Mouse (Mus musculus): Measurements from ENCODE around the gene Ttll7.
A peak's percentile ranks its signal among the peaks of the same experiment; 100 is the strongest.

Ttll7 gene

GRCm38 (mm10) chr3:146913107-146913506 is 60.9 kb downstream of the Ttll7 start:
- DNase-seq (ENCODE audit: low spot score in 2 of 2) = no peak

GRCm38 (mm10) chr3:146914798-146915197 is 62.6 kb downstream of the Ttll7 start:
- DNase-seq (ENCODE audit: low spot score in 2 of 2) = peak; percentile 37 to 81

- DNase-seq (ENCODE audit: low spot score in 2 of 2) = no peak
Observed at GRCm38 (mm10) chr3:146917891-146918290, 65.7 kb downstream of the Ttll7 start.

- no peak for DNase-seq (ENCODE audit: low spot score in 2 of 2)
Observed at GRCm38 (mm10) chr3:146918323-146918722, 66.2 kb downstream of the Ttll7 start.

- DNase-seq (ENCODE audit: low spot score in 2 of 2) = no peak
Observed at GRCm38 (mm10) chr3:146927311-146928015, 75.3 kb downstream of the Ttll7 start.

GRCm38 (mm10) chr3:146928141-146928540 is 76.0 kb downstream of the Ttll7 start:
- no peak for DNase-seq (ENCODE audit: low spot score in 2 of 2)

- no peak for DNase-seq (ENCODE audit: low spot score in 2 of 2)
Observed at GRCm38 (mm10) chr3:146929011-146929410, 76.8 kb downstream of the Ttll7 start.

- no peak for DNase-seq (ENCODE audit: low spot score in 2 of 2)
Observed at GRCm38 (mm10) chr3:146931190-146931589, 79.0 kb downstream of the Ttll7 start.

GRCm38 (mm10) chr3:146932506-146932905 is 80.3 kb downstream of the Ttll7 start:
- DNase-seq (ENCODE audit: low spot score in 2 of 2) = no peak

- DNase-seq (ENCODE audit: low spot score in 2 of 2) = no peak
Observed at GRCm38 (mm10) chr3:146936888-146937287, 84.7 kb downstream of the Ttll7 start.

GRCm38 (mm10) chr3:146939391-146940250 is 87.5 kb downstream of the Ttll7 start:
- no peak for DNase-seq (ENCODE audit: low spot score in 2 of 2)

- DNase-seq (ENCODE audit: low spot score in 2 of 2) = no peak
Observed at GRCm38 (mm10) chr3:146943101-146943500, 90.9 kb downstream of the Ttll7 start.

GRCm38 (mm10) chr3:146945342-146945741 is 93.2 kb downstream of the Ttll7 start:
- no peak for DNase-seq (ENCODE audit: low spot score in 2 of 2)

GRCm38 (mm10) chr3:146945887-146946286 is 93.7 kb downstream of the Ttll7 start:
- peak; percentile 35 to 63 for DNase-seq (ENCODE audit: low spot score in 2 of 2)

- DNase-seq (ENCODE audit: low spot score in 2 of 2) = no peak
Observed at GRCm38 (mm10) chr3:146946641-146947040, 94.5 kb downstream of the Ttll7 start.

GRCm38 (mm10) chr3:146956792-146957191 is 104.6 kb downstream of the Ttll7 start:
- no peak for DNase-seq (ENCODE audit: low spot score in 2 of 2)

GRCm38 (mm10) chr3:146962838-146963237 is 110.7 kb downstream of the Ttll7 start:
- DNase-seq (ENCODE audit: low spot score in 2 of 2) = no peak

- no peak for DNase-seq (ENCODE audit: low spot score in 2 of 2)
Observed at GRCm38 (mm10) chr3:146964384-146964783, 112.2 kb downstream of the Ttll7 start.

GRCm38 (mm10) chr3:146967242-146967641 is 115.1 kb downstream of the Ttll7 start:
- DNase-seq (ENCODE audit: low spot score in 2 of 2) = no peak

GRCm38 (mm10) chr3:146967834-146968233 is 115.7 kb downstream of the Ttll7 start:
- DNase-seq (ENCODE audit: low spot score in 2 of 2) = no peak

GRCm38 (mm10) chr3:146978272-146978671 is 126.1 kb downstream of the Ttll7 start:
- DNase-seq (ENCODE audit: low spot score in 2 of 2) = no peak

GRCm38 (mm10) chr3:146993834-146994669 is 141.9 kb downstream of the Ttll7 start:
- no peak for DNase-seq (ENCODE audit: low spot score in 2 of 2)
